Mouse (Mus musculus): ENCODE data around the gene Morn3. TPM values are rescaled to one million over a fixed set of nuclear protein-coding genes. Genes with fewer than 3 reads are reported as not detected.
A peak's percentile ranks its signal among the peaks of the same experiment; 100 is the strongest.

The Morn3 gene
- polyA plus RNA-seq, 1 experiment from 2014 or later, result not detected

GRCm38 (mm10) chr5:123039120-123039752 is 7.6 kb downstream of the Morn3 start:
- ATAC-seq (ENCODE audit: insufficient read depth), result peak; percentile 77
- no peaks in the 10 kb centered on the region for H3K27me3 ChIP-seq
- peak overlapping the region; percentile 63 for H3K9ac ChIP-seq
- peak overlapping the region; percentile 57 for H3K4me3 ChIP-seq (replicated peaks)
- peak overlapping the region; percentile 88 for H3K4me2 ChIP-seq
- peaks cover 47% of the 10 kb centered on the region for H3K4me1 ChIP-seq (replicated peaks)
- H3K27ac ChIP-seq (replicated peaks), result peak overlapping the region; percentile 79
- H3K36me3 ChIP-seq (replicated peaks), result no peaks in the 10 kb centered on the region
- WGBS (ENCODE audit: insufficient replicate concordance), result 1% methylated on average over 25 of the region's 25 CpGs
- no peaks in the 10 kb centered on the region for H3K9me3 ChIP-seq (replicated peaks)

- ATAC-seq (ENCODE audit: insufficient read depth), result no peak
- Histone ChIP-seq H3K27me3 (no peaks in the 10 kb centered on the region), H3K27ac (replicated peaks) (no peak overlapping the region), H3K9ac (no peak overlapping the region), H3K9me3 (replicated peaks) (no peaks in the 10 kb centered on the region), H3K36me3 (replicated peaks) (no peaks in the 10 kb centered on the region), H3K4me3 (replicated peaks) (no peak overlapping the region), H3K4me1 (replicated peaks) (peaks cover 56% of the 10 kb centered on the region), H3K4me2 (no peak overlapping the region)
- WGBS (ENCODE audit: insufficient replicate concordance), result 41% methylated on average over 5 of the region's 5 CpGs
These were observed 8.7 kb downstream of the Morn3 start for GRCm38 (mm10) chr5:123038115-123038514.

DNA sequence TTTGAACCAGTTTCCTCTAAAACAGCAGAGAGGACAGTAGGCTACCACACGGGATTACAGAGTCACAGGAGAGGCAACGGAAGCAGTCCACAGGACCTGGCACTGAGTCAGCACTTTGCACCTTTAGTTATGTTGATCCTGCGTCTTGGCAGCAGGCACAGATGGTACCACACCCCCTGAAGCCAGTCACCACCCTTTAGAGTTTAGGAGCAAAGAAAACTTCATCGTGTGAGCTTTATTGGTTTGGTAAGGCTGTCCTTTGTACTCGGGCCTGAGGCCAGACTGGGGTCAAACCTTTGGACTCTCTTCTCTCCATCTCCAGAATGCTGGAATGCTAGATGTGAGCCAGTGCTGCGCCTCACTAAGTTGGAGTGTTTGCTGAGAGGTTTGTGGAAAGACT is 11.3 kb downstream of the Morn3 start:
- ATAC-seq (ENCODE audit: insufficient read depth), result peak; percentile 74
- peak overlapping the region; percentile 74 for H3K27ac ChIP-seq (replicated peaks)

DNA sequence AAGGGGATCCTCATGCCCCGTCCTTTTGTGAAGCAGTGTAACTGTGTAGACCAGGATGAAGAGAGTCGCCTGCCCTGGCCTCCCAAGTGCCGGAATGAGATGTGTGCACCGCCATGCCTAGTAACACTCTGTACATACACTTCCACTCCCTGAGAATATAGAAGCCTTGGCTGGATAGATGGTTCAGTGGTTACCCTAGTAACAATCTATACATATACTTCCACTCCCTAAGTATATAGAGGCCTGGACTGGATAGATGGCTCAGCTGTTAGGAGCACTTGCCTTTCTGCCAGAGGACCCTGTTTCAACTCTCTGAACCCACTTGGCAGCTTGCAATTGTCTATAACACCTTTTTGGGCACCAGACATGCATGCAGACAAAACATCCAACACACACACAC is 11.7 kb downstream of the Morn3 start:
- H3K9me3 ChIP-seq (replicated peaks), result no peaks in the 10 kb centered on the region
- 74% methylated on average over 4 of the region's 4 CpGs for WGBS (ENCODE audit: insufficient replicate concordance)
- H3K27me3 ChIP-seq, result no peaks in the 10 kb centered on the region
- H3K4me1 ChIP-seq (replicated peaks), result peaks cover 46% of the 10 kb centered on the region
- peaks cover 19% of the 10 kb centered on the region; the same call in 1 of the 2 replicates for H3K36me3 ChIP-seq (replicated peaks)
- H3K27ac ChIP-seq (replicated peaks), result peak overlapping the region; percentile 74
- peak overlapping the region; percentile 35 for H3K4me2 ChIP-seq
- H3K4me3 ChIP-seq (replicated peaks), result no peak overlapping the region
- peak overlapping the region; percentile 25; the same call in 1 of the 2 replicates for H3K9ac ChIP-seq
- peak; percentile 70 for ATAC-seq (ENCODE audit: insufficient read depth)

More for the DNA sequence above, 11.3 kb downstream of the Morn3 start:
- H3K9ac ChIP-seq, result peak overlapping the region; percentile 25; the same call in 1 of the 2 replicates
- no peaks in the 10 kb centered on the region for H3K27me3 ChIP-seq
- no peak overlapping the region for H3K4me3 ChIP-seq (replicated peaks)
- no peaks in the 10 kb centered on the region for H3K9me3 ChIP-seq (replicated peaks)
- peak overlapping the region; percentile 35 for H3K4me2 ChIP-seq
- 17% methylated on average over 6 of the region's 6 CpGs for WGBS (ENCODE audit: insufficient replicate concordance)
- H3K4me1 ChIP-seq (replicated peaks), result peaks cover 49% of the 10 kb centered on the region
- H3K36me3 ChIP-seq (replicated peaks), result peaks cover 15% of the 10 kb centered on the region; the same call in 1 of the 2 replicates

- no peaks in the 10 kb centered on the region for H3K27me3 ChIP-seq
- WGBS (ENCODE audit: insufficient replicate concordance), result 60% methylated on average over 7 of the region's 7 CpGs
- H3K9ac ChIP-seq, result no peak overlapping the region
- H3K4me1 ChIP-seq (replicated peaks), result peaks cover 36% of the 10 kb centered on the region
- H3K4me2 ChIP-seq, result no peak overlapping the region
- no peak overlapping the region for H3K27ac ChIP-seq (replicated peaks)
- no peak overlapping the region for H3K4me3 ChIP-seq (replicated peaks)
- no peak for ATAC-seq (ENCODE audit: insufficient read depth)
- H3K36me3 ChIP-seq (replicated peaks), result peaks cover 32% of the 10 kb centered on the region
- H3K9me3 ChIP-seq (replicated peaks), result no peaks in the 10 kb centered on the region
These were observed 13.1 kb downstream of the Morn3 start for GRCm38 (mm10) chr5:123033646-123034160.

GRCm38 (mm10) chr5:123031312-123031711 is 15.5 kb downstream of the Morn3 start:
- H3K4me1 ChIP-seq (replicated peaks), result peaks cover 42% of the 10 kb centered on the region
- H3K9ac ChIP-seq, result no peak overlapping the region
- no peak overlapping the region for H3K4me3 ChIP-seq (replicated peaks)
- no peaks in the 10 kb centered on the region for H3K9me3 ChIP-seq (replicated peaks)
- WGBS (ENCODE audit: insufficient replicate concordance), result 74% methylated on average over 3 of the region's 3 CpGs
- H3K4me2 ChIP-seq, result no peak overlapping the region
- no peak for ATAC-seq (ENCODE audit: insufficient read depth)
- H3K27ac ChIP-seq (replicated peaks), result no peak overlapping the region
- peaks cover 32% of the 10 kb centered on the region for H3K36me3 ChIP-seq (replicated peaks)
- no peaks in the 10 kb centered on the region for H3K27me3 ChIP-seq

- H3K9ac ChIP-seq, result no peak overlapping the region
- no peak overlapping the region for H3K27ac ChIP-seq (replicated peaks)
- peaks cover 32% of the 10 kb centered on the region for H3K36me3 ChIP-seq (replicated peaks)
- ATAC-seq (ENCODE audit: insufficient read depth), result no peak
- H3K27me3 ChIP-seq, result no peaks in the 10 kb centered on the region
- no peak overlapping the region for H3K4me2 ChIP-seq
- 67% methylated on average over 7 of the region's 7 CpGs for WGBS (ENCODE audit: insufficient replicate concordance)
- peaks cover 37% of the 10 kb centered on the region for H3K4me1 ChIP-seq (replicated peaks)
- no peaks in the 10 kb centered on the region for H3K9me3 ChIP-seq (replicated peaks)
- H3K4me3 ChIP-seq (replicated peaks), result no peak overlapping the region
These were observed 17.1 kb downstream of the Morn3 start for GRCm38 (mm10) chr5:123029729-123030128.

GRCm38 (mm10) chr5:123027436-123027835 is 19.4 kb downstream of the Morn3 start:
- 34% methylated on average over 6 of the region's 6 CpGs for WGBS (ENCODE audit: insufficient replicate concordance)
- H3K4me3 ChIP-seq (replicated peaks), result no peak overlapping the region
- no peak overlapping the region for H3K27ac ChIP-seq (replicated peaks)
- peaks cover 30% of the 10 kb centered on the region for H3K4me1 ChIP-seq (replicated peaks)
- H3K9ac ChIP-seq, result no peak overlapping the region
- no peak overlapping the region for H3K4me2 ChIP-seq
- H3K9me3 ChIP-seq (replicated peaks), result no peaks in the 10 kb centered on the region
- H3K36me3 ChIP-seq (replicated peaks), result peaks cover 32% of the 10 kb centered on the region
- no peaks in the 10 kb centered on the region for H3K27me3 ChIP-seq
- ATAC-seq (ENCODE audit: insufficient read depth), result no peak

DNA sequence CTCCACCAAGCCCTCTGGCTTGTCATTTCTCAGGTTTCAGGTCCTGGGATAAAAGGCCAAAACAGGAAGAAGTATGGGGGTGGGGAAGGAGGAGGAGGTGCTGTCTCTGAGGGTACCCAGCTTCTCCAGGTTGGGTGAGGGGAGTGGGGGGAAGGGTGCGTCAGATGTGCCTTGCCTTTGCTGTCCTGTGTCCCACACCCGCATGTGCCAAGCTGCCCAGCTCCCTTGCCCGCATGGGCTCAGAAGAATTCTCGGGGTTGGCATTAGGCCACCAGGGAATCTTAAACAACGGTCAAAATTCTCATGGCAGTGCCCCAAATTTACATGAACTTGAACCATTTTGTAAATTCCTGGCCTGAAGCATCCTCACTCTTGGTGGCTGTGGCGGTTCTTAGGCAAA is 20.4 kb downstream of the Morn3 start:
- 66% methylated on average over 6 of the region's 6 CpGs for WGBS (ENCODE audit: insufficient replicate concordance)
- Histone ChIP-seq H3K36me3 (replicated peaks) (peaks cover 24% of the 10 kb centered on the region), H3K4me2 (no peak overlapping the region), H3K4me3 (replicated peaks) (no peak overlapping the region), H3K9ac (no peak overlapping the region), H3K27me3 (no peaks in the 10 kb centered on the region), H3K27ac (replicated peaks) (no peak overlapping the region), H3K4me1 (replicated peaks) (peaks cover 30% of the 10 kb centered on the region), H3K9me3 (replicated peaks) (no peaks in the 10 kb centered on the region)
- no peak for ATAC-seq (ENCODE audit: insufficient read depth)

- H3K4me1 ChIP-seq (replicated peaks), result peaks cover 35% of the 10 kb centered on the region
- peak overlapping the region; percentile 69 for H3K27ac ChIP-seq (replicated peaks)
- H3K4me3 ChIP-seq (replicated peaks), result no peak overlapping the region
- 0 out of 2 replicates have a peak overlapping the region, but pooled peaks have one; percentile 15 for H3K4me2 ChIP-seq
- H3K36me3 ChIP-seq (replicated peaks), result peaks cover 12% of the 10 kb centered on the region
- H3K9me3 ChIP-seq (replicated peaks), result no peaks in the 10 kb centered on the region
- no peak overlapping the region for H3K9ac ChIP-seq
- H3K27me3 ChIP-seq, result no peaks in the 10 kb centered on the region
- WGBS (ENCODE audit: insufficient replicate concordance), result 18% methylated on average over 9 of the region's 9 CpGs
- no peak for ATAC-seq (ENCODE audit: insufficient read depth)
These were observed 21.7 kb downstream of the Morn3 start for GRCm38 (mm10) chr5:123024965-123025573.

GRCm38 (mm10) chr5:123024312-123024711 is 22.5 kb downstream of the Morn3 start:
- no peak overlapping the region for H3K4me2 ChIP-seq
- WGBS (ENCODE audit: insufficient replicate concordance), result 61% methylated on average over 6 of the region's 6 CpGs
- no peaks in the 10 kb centered on the region for H3K9me3 ChIP-seq (replicated peaks)
- H3K9ac ChIP-seq, result no peak overlapping the region
- H3K4me1 ChIP-seq (replicated peaks), result peaks cover 42% of the 10 kb centered on the region
- H3K27ac ChIP-seq (replicated peaks), result peak overlapping the region; percentile 69
- H3K27me3 ChIP-seq, result no peaks in the 10 kb centered on the region
- H3K36me3 ChIP-seq (replicated peaks), result peaks cover 4% of the 10 kb centered on the region
- ATAC-seq (ENCODE audit: insufficient read depth), result no peak
- no peak overlapping the region for H3K4me3 ChIP-seq (replicated peaks)

All from liver, embryonic 15.5 days (tissue).